Mouse (Mus musculus): Measurements from ENCODE around the gene Rapgef3. TPM values are rescaled to one million over a fixed set of nuclear protein-coding genes. Genes with fewer than 3 reads are reported as not detected.

Gene Rapgef3
- polyA plus RNA-seq, 1 experiment, result 6.6 TPM

DNA sequence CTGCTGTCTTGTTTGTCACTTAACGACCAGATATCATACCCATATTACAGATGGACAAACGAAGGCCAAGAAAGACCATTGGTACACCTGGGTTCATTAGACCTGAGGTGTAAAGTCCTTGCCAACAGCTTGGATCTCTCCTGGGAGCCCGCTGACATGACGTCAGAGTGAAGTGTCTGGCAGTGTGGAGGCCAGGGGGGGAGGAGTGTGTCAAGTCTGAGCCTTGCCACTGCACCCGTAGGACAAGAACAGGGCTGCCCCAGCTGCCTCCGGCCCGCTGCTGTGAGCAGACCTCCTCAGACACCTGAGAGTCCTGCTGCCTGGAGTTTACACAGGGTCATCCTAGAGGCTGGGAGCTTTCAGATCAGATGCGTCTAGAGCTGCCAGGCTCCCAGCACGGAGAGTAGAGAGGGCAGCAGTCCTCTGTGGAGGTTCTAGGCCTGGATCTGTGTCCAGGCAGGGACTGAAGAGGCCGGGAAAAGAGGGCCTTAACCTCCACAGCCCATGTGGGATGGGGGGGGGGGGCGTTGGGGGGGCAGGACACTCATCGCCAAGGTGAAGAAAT lies 23.7 kb downstream of the Rapgef3 start:
- TF ChIP-seq POLR2A (IDR thresholded peaks at IDR 0.05; ENCODE audit: low read depth, low read length), result no peak
- Histone ChIP-seq H3K4me1 (ENCODE audit: control insufficient read depth, insufficient read depth, low read length) (no peaks in the 10 kb centered on the region), H3K4me3 (ENCODE audit: insufficient read depth, low read length) (no peak overlapping the region), H3K27ac (ENCODE audit: insufficient read depth, low read length) (no peak overlapping the region)

DNA sequence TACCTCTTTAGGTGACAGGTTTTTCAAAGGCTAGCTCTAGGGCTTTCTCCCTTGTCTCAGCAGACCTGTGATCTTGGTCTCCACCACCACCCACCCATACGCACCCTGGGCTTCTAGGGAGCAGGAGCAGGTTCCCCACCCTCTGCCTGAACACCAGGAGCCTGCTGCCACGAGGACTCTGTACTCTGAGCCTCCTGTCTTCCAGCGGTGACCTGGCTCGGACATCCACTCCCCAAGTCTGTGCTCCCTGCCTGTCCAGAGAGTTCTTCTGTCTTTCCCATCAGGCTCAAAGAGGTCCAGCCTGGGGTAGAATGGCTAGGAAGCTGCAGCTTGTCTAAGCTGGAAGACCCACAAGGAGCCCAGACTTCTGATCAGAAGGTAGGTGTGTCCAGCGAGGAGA lies 24.6 kb downstream of the Rapgef3 start:
- Histone ChIP-seq H3K27ac (ENCODE audit: insufficient read depth, low read length) (no peak overlapping the region), H3K4me3 (ENCODE audit: insufficient read depth, low read length) (no peak overlapping the region), H3K4me1 (ENCODE audit: control insufficient read depth, insufficient read depth, low read length) (no peaks in the 10 kb centered on the region)
- TF ChIP-seq CTCF (IDR thresholded peaks at IDR 0.05; ENCODE audit: borderline replicate concordance, insufficient read depth, low read length), result no peak
- no peak for TF ChIP-seq POLR2A (IDR thresholded peaks at IDR 0.05; ENCODE audit: low read depth, low read length)

DNA sequence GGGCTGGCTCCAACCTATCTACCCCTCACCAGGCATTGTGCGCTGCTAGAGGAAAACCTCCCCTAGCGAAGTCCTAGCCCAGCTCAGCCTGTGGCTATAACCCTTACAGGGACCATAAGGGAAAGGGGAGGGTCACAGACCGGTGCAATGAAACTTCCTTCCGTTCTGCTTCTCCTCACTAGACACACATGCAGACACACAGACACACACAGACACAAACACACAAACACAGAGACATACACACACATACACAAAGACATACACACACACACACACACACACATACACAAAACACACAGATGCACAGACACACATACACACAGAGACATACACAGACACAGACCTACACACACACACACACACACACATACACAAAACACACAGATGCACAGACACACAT lies 25.2 kb downstream of the Rapgef3 start:
- no peak overlapping the region for H3K27ac ChIP-seq (ENCODE audit: insufficient read depth, low read length)
- no peaks in the 10 kb centered on the region for H3K4me1 ChIP-seq (ENCODE audit: control insufficient read depth, insufficient read depth, low read length)
- TF ChIP-seq CTCF (IDR thresholded peaks at IDR 0.05; ENCODE audit: borderline replicate concordance, insufficient read depth, low read length) (no peak), POLR2A (IDR thresholded peaks at IDR 0.05; ENCODE audit: low read depth, low read length) (peak; percentile 42)
- H3K4me3 ChIP-seq (ENCODE audit: insufficient read depth, low read length), result no peak overlapping the region

DNA sequence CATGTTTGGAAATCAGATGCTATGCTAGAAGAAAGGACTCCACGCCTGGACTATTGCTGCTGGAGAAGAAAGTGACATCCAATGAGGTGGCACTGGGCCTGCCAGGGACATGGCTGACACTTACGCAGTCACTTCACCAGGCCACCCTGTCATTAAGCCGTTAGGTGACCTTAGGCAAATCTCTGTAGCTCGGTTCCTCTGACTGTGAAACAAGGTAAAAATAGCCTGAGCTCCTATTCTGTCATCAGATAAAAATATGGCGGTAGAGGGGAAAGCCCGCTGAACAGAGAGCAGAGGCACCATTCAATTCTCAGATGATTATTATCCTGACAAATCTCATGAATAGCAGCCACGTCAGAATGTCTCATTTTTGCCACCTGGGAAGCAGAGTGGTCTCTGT lies 25.7 kb downstream of the Rapgef3 start:
- H3K4me3 ChIP-seq (ENCODE audit: insufficient read depth, low read length), result no peak overlapping the region
- TF ChIP-seq POLR2A (IDR thresholded peaks at IDR 0.05; ENCODE audit: low read depth, low read length) (no peak), CTCF (IDR thresholded peaks at IDR 0.05; ENCODE audit: borderline replicate concordance, insufficient read depth, low read length) (no peak)
- H3K4me1 ChIP-seq (ENCODE audit: control insufficient read depth, insufficient read depth, low read length), result no peaks in the 10 kb centered on the region
- no peak overlapping the region for H3K27ac ChIP-seq (ENCODE audit: insufficient read depth, low read length)

DNA sequence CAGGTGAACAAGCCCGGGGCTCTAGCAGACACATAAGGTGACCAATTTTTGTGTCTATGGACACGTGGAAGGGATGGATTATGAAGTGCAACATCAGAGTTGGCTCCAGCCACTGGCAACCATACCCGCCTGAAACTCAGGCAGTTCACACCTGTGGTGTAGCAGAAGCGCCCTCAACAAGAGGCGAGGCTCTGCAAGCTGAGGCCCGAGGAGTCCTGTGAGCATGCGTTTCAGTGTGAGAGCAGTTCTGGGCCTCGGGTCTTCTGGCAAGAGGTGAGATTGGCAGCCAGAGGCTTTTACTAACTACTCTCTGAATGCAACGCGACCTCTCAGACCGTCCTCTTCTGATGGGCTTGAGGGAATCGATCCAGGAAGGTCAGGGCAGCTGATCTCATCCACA lies 26.1 kb downstream of the Rapgef3 start:
- H3K4me1 ChIP-seq (ENCODE audit: control insufficient read depth, insufficient read depth, low read length), result no peaks in the 10 kb centered on the region
- H3K27ac ChIP-seq (ENCODE audit: insufficient read depth, low read length), result no peak overlapping the region
- no peak for TF ChIP-seq POLR2A (IDR thresholded peaks at IDR 0.05; ENCODE audit: low read depth, low read length)
- no peak for TF ChIP-seq CTCF (IDR thresholded peaks at IDR 0.05; ENCODE audit: borderline replicate concordance, insufficient read depth, low read length)
- H3K4me3 ChIP-seq (ENCODE audit: insufficient read depth, low read length), result no peak overlapping the region

DNA sequence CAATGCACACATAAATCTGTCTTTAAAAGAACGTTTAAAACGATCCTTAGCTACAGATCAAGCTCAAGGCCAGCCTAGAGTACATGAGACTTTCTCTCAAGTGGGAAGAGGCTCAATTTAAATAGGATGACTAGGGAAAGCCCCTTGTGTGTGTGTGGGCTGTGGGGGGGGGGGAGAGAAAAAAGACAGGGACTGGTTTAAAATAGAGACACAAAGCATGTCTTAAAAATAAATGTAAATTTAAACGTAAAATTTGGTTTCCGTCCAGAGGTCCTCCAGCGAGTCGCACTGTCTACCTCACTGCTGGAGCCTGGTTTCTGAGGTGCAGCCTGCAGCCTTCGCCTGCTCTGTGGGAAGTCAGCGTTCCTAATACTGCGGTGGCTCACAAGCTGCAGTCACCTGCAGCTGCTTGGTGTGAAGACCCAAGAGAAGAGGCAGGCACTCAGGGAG lies 27.5 kb downstream of the Rapgef3 start:
- Histone ChIP-seq H3K27ac (ENCODE audit: insufficient read depth, low read length) (no peak overlapping the region), H3K4me3 (ENCODE audit: insufficient read depth, low read length) (no peak overlapping the region), H3K4me1 (ENCODE audit: control insufficient read depth, insufficient read depth, low read length) (no peaks in the 10 kb centered on the region)
- TF ChIP-seq POLR2A (IDR thresholded peaks at IDR 0.05; ENCODE audit: low read depth, low read length), result no peak
- TF ChIP-seq CTCF (IDR thresholded peaks at IDR 0.05; ENCODE audit: borderline replicate concordance, insufficient read depth, low read length), result no peak

DNA sequence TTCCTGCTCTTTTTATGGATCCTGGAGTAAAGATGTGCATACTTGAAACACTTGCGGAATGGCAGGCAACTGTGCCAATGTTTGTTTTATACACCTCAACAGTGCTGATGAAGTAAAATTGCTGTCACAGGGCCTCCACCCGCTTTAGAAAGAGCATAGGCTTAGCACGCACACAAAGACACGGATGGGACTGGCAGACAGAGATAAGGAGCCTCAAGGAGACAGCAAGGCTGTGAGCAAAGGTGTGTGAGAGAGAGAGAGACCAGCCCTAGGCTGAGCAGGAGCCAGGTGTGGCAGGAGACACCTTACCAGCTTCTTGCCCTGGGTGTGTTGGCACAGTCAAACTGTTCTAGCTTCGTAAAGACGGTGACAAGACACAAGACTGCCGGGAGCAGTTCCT lies 28.8 kb downstream of the Rapgef3 start:
- Histone ChIP-seq H3K27ac (ENCODE audit: insufficient read depth, low read length) (no peak overlapping the region), H3K4me3 (ENCODE audit: insufficient read depth, low read length) (no peak overlapping the region), H3K4me1 (ENCODE audit: control insufficient read depth, insufficient read depth, low read length) (no peaks in the 10 kb centered on the region)
- TF ChIP-seq POLR2A (IDR thresholded peaks at IDR 0.05; ENCODE audit: low read depth, low read length) (no peak), CTCF (IDR thresholded peaks at IDR 0.05; ENCODE audit: borderline replicate concordance, insufficient read depth, low read length) (no peak)

DNA sequence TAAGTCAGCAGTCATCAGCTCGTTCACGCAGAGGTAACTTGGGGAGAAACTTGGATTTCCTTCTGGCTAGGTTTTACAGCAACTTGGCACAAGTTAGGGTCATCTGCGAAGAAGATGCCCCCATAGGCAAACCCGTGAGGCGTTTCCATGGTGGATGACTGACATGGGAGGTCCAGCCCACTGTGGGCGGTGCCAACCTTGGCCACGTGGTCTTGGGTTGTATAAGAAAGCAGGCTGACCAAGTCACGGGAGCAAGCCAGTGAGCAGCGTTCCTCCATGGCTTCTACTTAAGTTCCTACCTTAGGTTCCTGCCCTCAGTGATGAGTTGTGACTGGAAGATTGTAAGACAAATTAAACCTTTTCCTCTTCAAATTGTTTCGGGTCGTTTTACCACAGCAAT lies 35.8 kb downstream of the Rapgef3 start:
- Histone ChIP-seq H3K4me3 (ENCODE audit: insufficient read depth, low read length) (no peak overlapping the region), H3K27ac (ENCODE audit: insufficient read depth, low read length) (no peak overlapping the region), H3K4me1 (ENCODE audit: control insufficient read depth, insufficient read depth, low read length) (no peaks in the 10 kb centered on the region)
- no peak for TF ChIP-seq CTCF (IDR thresholded peaks at IDR 0.05; ENCODE audit: borderline replicate concordance, insufficient read depth, low read length)
- TF ChIP-seq POLR2A (IDR thresholded peaks at IDR 0.05; ENCODE audit: low read depth, low read length), result no peak

DNA sequence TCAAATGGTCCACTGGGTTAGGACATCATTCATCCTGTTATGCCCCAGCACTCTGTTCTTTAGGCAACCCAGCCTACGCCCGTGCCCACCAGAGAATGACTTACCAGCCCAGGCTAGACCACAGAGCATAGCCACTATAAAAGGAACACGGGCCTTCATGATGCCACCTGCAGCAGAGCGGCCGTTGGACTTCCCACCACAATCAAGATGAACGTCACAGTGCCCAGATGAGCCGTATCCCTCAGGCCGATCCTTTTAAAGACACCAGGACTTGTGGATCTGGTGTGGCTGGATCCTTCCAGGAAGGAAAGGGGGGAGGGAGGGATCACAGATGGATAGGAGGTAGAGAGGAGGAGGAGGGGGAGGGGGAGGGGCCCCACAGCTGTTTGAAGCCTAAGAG lies 36.7 kb downstream of the Rapgef3 start, which contains the start of gene Endou:
Gene Endou (minus strand): TSS at position 229 of the 400 bp plus-strand sequence.
- TF ChIP-seq CTCF (IDR thresholded peaks at IDR 0.05; ENCODE audit: borderline replicate concordance, insufficient read depth, low read length), result no peak
- TF ChIP-seq POLR2A (IDR thresholded peaks at IDR 0.05; ENCODE audit: low read depth, low read length), result no peak
- no peak within 1 kb of the TSS for H3K4me3 ChIP-seq (ENCODE audit: insufficient read depth, low read length)
- no peaks in the 10 kb centered on the region for H3K4me1 ChIP-seq (ENCODE audit: control insufficient read depth, insufficient read depth, low read length)
- no peak within 1 kb of the TSS for H3K27ac ChIP-seq (ENCODE audit: insufficient read depth, low read length)

DNA sequence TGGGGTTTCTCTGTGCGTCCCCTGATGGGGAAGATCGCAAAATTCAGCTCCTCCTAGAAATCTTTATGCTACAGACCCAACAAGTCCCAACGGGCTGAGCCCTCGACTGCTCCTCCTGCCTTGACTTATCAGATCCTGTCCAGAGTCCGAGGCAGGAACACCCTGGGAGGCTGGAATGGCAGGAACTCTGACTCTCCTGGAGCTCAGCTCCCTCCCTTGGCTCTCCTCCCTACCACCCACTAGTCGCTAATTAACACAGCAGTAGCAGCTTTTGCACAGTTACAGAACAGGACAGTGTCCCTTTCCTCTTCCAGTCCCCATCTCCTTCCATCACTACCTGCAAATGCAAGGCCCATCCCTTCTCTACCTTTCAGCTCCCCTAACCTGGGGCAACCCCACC lies 37.4 kb downstream of the Rapgef3 start:
- H3K27ac ChIP-seq (ENCODE audit: insufficient read depth, low read length), result no peak overlapping the region
- no peak overlapping the region for H3K4me3 ChIP-seq (ENCODE audit: insufficient read depth, low read length)
- TF ChIP-seq CTCF (IDR thresholded peaks at IDR 0.05; ENCODE audit: borderline replicate concordance, insufficient read depth, low read length) (no peak), POLR2A (IDR thresholded peaks at IDR 0.05; ENCODE audit: low read depth, low read length) (no peak)
- H3K4me1 ChIP-seq (ENCODE audit: control insufficient read depth, insufficient read depth, low read length), result no peaks in the 10 kb centered on the region

DNA sequence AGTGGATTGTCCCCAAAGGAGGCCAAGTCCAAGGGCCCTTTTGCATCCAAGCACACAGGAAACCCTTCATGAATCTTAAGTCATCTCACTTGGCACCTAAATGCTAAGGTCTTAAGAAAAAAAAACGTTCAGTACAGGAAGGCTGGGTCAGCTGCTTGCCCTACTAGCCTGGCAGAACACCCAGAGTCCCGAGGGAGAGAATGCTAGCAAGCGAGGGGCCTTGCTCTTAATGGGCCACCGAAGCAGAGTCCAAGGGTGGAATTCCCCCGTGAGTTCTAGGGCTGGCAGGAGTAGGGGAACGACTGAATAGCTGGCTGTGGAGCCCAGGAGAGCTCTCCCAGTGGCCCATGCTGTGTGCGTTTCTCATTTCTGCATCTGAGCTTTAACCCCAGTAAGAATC lies 39.0 kb downstream of the Rapgef3 start:
- H3K27ac ChIP-seq (ENCODE audit: insufficient read depth, low read length), result no peak overlapping the region
- no peak overlapping the region for H3K4me3 ChIP-seq (ENCODE audit: insufficient read depth, low read length)
- TF ChIP-seq POLR2A (IDR thresholded peaks at IDR 0.05; ENCODE audit: low read depth, low read length), result no peak
- no peak for TF ChIP-seq CTCF (IDR thresholded peaks at IDR 0.05; ENCODE audit: borderline replicate concordance, insufficient read depth, low read length)
- no peaks in the 10 kb centered on the region for H3K4me1 ChIP-seq (ENCODE audit: control insufficient read depth, insufficient read depth, low read length)

Measured in embryonic fibroblast, embryonic 13.5 days (primary cell).